Mouse (Mus musculus): ENCODE results near the gene Rimbp2. TPM values are rescaled to one million over a fixed set of nuclear protein-coding genes. Genes with fewer than 3 reads are reported as not detected.
"Not testable (repeated sequence)": the region's sequence is repeated elsewhere in the genome, so short reads cannot be mapped to it uniquely, and the experiment has no call there.

The Rimbp2 gene
- polyA plus RNA-seq, 1 experiment = not detected

DNA sequence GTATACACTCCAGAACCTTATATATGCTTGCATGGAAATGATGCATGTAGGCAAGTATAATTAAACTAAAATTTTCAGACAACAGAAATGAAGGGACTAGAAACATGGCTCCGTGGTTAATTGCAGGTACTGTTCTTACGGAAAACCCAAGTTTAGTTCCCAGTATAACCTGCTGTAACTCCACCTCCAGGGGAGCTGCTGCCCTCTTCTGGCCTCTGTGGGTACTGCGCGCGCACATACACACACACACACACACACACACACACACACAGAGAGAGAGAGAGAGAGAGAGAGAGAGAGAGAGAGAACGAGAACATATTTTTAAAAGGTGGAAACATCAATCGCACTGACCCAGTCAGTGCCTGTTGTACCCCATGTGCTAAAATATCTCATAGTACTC lies 25.7 kb upstream of the Rimbp2 start:
- TF ChIP-seq CTCF (IDR thresholded peaks at IDR 0.05; ENCODE audit: insufficient read depth, low read depth, low read length) = no peak
- no peak for TF ChIP-seq POLR2A (IDR thresholded peaks at IDR 0.05; ENCODE audit: insufficient read depth, low read depth, low read length)
- Histone ChIP-seq H3K4me1 (ENCODE audit: control insufficient read depth, insufficient read depth, low read length) (peaks cover under 1% of the 10 kb centered on the region; the same call in 1 of the 2 replicates), H3K27ac (ENCODE audit: insufficient read depth, low read depth, low read length) (no peak overlapping the region), H3K4me3 (ENCODE audit: insufficient read depth, low read depth, low read length) (no peak overlapping the region)
- WGBS = 98% methylated on average over 7 of the region's 7 CpGs

DNA sequence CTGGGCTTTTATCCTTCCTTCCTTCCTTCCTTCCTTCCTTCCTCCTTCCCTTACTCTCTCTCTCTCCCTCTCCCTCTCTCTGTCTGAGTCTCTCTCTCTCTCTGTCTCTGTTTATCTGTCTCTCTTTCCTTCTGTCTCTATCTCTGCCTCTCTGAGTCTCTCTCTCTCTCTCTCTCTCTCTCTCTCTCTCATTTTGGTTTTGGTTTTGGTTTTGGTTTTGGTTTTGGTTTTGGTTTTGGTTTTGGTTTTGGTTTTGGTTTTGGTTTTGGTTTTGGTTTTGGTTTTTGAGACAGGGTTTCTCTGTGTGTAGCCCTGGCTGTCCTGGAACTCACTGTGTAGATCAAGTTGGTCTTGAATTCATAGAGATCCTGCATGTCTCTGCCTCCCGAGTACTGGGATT lies 24.2 kb upstream of the Rimbp2 start:
- H3K4me3 ChIP-seq (ENCODE audit: insufficient read depth, low read depth, low read length); H3K27ac ChIP-seq (ENCODE audit: insufficient read depth, low read depth, low read length); H3K4me1 ChIP-seq (ENCODE audit: control insufficient read depth, insufficient read depth, low read length): not testable (repeated sequence)
- WGBS = 77% methylated on average over 1 of the region's 1 CpGs

DNA sequence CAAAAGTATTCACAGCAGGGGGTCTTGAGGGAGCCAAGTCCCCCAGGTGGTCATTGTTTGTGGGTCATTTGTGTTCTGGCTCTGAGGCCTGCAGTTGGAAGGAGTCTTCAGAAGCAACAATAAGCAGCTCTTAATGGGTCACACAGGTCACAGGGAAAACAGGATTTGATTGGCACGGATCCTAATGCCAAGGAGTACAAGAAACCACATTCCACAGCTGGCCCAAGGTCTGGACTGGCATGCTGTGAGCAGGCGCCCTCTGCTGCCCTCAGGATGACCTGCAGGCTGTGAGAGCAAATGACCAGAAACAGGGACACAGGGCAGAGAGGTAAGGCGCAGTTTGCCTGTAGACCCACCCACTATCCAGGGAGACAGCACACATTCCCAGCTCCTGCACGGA lies 23.0 kb upstream of the Rimbp2 start:
- TF ChIP-seq CTCF (IDR thresholded peaks at IDR 0.05; ENCODE audit: insufficient read depth, low read depth, low read length) = peak; percentile 34; the same call in 1 of the 2 replicates
- no peak for TF ChIP-seq POLR2A (IDR thresholded peaks at IDR 0.05; ENCODE audit: insufficient read depth, low read depth, low read length)
- Histone ChIP-seq H3K27ac (ENCODE audit: insufficient read depth, low read depth, low read length) (no peak overlapping the region), H3K4me3 (ENCODE audit: insufficient read depth, low read depth, low read length) (no peak overlapping the region), H3K4me1 (ENCODE audit: control insufficient read depth, insufficient read depth, low read length) (peaks cover under 1% of the 10 kb centered on the region)
- 17% methylated on average over 4 of the region's 4 CpGs for WGBS

DNA sequence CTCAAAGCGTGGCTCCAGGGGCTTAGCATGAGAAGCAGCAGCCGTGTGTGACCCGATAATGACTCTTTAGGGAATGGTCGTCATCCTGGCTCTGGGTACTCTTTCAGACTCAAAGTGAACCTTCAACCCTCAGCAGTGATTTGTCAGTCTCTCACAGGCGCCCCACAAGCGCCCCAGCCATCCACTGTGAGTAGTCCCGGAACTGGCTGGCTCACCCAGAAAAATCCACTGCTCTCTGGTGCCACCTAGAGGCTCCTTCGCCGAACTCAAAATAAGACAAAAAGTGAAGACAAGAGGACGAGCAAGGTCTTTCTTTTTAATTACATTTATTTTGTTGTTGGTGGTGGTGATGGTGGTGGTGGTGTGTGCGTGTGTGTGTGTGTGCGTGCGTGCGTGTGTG lies 18.0 kb upstream of the Rimbp2 start:
- H3K4me3 ChIP-seq (ENCODE audit: insufficient read depth, low read depth, low read length) = no peak overlapping the region
- peaks cover 8% of the 10 kb centered on the region for H3K4me1 ChIP-seq (ENCODE audit: control insufficient read depth, insufficient read depth, low read length)
- TF ChIP-seq CTCF (IDR thresholded peaks at IDR 0.05; ENCODE audit: insufficient read depth, low read depth, low read length) = peak; percentile 59
- TF ChIP-seq POLR2A (IDR thresholded peaks at IDR 0.05; ENCODE audit: insufficient read depth, low read depth, low read length) = no peak
- 13% methylated on average over 14 of the region's 14 CpGs for WGBS
- H3K27ac ChIP-seq (ENCODE audit: insufficient read depth, low read depth, low read length) = no peak overlapping the region

DNA sequence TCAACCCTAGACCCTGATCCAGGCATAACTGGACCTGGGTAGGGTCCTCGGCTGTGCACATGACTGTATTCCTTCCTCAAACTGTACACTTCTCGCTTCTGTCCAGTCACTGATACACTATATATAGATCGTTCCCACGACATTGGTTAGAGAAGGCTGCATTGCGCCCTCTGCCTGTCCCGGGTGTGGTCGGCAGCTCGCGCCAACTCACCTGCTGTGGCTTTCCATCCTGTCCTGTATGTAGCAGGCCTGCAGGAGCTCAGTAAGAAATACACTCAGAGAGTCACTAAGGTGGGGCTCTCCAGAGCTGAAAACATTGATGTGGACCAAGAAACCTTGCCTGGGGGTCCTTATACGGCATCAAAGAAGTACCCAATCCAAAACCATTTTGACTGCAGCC lies 17.6 kb upstream of the Rimbp2 start:
- Histone ChIP-seq H3K27ac (ENCODE audit: insufficient read depth, low read depth, low read length) (no peak overlapping the region), H3K4me3 (ENCODE audit: insufficient read depth, low read depth, low read length) (no peak overlapping the region), H3K4me1 (ENCODE audit: control insufficient read depth, insufficient read depth, low read length) (peaks cover 8% of the 10 kb centered on the region)
- WGBS = 75% methylated on average over 10 of the region's 10 CpGs
- TF ChIP-seq CTCF (IDR thresholded peaks at IDR 0.05; ENCODE audit: insufficient read depth, low read depth, low read length) (no peak), POLR2A (IDR thresholded peaks at IDR 0.05; ENCODE audit: insufficient read depth, low read depth, low read length) (no peak)

DNA sequence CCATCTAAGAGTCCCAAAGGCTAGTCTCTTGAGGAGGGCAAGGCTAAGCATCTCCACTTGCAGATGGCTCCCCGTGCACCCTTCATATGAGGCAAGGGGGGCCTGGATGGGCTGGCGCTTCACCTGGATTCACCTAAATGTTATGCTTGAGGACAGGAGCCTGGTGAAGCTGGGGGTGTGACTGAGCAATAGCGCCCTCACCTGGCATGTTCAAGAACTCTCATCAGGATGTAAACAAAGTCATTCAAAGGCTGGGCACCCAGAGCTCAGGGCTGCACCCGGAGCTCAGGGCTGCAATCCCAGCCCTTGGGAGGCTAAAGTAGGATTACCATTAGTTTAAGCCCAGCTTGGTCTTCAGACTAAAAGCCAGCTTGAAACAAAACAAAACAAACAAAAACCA lies 11.1 kb upstream of the Rimbp2 start:
- no peak overlapping the region for H3K4me3 ChIP-seq (ENCODE audit: insufficient read depth, low read depth, low read length)
- TF ChIP-seq POLR2A (IDR thresholded peaks at IDR 0.05; ENCODE audit: insufficient read depth, low read depth, low read length) (no peak), CTCF (IDR thresholded peaks at IDR 0.05; ENCODE audit: insufficient read depth, low read depth, low read length) (0 out of 2 replicates have a peak, but pooled peaks have one; percentile 10)
- 59% methylated on average over 4 of the region's 4 CpGs for WGBS
- no peak overlapping the region for H3K27ac ChIP-seq (ENCODE audit: insufficient read depth, low read depth, low read length)
- peaks cover 6% of the 10 kb centered on the region for H3K4me1 ChIP-seq (ENCODE audit: control insufficient read depth, insufficient read depth, low read length)

DNA sequence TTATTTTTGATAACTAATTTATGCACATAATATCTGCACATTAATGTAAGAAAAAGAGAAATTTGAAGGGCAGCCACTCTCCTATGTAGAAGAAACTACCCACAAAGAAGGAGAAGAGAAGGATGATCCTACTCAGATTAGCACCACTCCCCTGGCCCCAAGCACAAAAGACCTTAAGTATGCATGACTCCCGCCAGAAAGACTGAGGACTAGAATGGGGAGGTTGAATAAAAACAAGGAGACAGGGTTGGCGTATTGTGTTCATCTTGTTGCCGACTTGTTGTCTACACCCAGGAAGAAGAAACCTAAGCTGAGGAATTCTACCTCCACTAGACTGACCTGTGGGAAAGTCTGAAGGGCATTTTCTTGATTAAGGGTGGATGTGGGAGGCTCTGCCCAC lies 5.6 kb upstream of the Rimbp2 start:
- Histone ChIP-seq H3K27ac (ENCODE audit: insufficient read depth, low read depth, low read length) (no peak overlapping the region), H3K4me1 (ENCODE audit: control insufficient read depth, insufficient read depth, low read length) (peaks cover 4% of the 10 kb centered on the region; the same call in 1 of the 2 replicates), H3K4me3 (ENCODE audit: insufficient read depth, low read depth, low read length) (no peak overlapping the region)
- TF ChIP-seq POLR2A (IDR thresholded peaks at IDR 0.05; ENCODE audit: insufficient read depth, low read depth, low read length) = no peak
- no peak for TF ChIP-seq CTCF (IDR thresholded peaks at IDR 0.05; ENCODE audit: insufficient read depth, low read depth, low read length)
- WGBS = 73% methylated on average over 3 of the region's 3 CpGs

DNA sequence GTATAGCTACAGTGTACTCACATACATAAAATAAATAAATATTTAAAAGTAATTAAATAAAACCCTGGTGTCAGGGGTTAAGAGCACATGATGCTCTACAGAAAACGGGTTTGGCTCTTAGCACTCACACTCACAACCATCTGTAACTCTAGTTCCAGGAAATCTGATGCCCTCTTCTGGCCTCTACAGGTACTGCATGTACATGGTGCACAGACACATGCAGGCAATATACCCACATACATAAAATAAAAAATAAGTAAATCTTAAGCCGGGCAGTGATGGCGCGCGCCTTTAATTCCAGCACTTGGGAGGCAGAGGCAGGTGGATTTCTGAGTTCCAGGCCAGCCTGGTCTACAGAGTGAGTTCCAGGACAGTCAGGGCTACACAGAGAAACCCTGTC lies 1.1 kb upstream of the Rimbp2 start:
- H3K4me1 ChIP-seq (ENCODE audit: control insufficient read depth, insufficient read depth, low read length) = peaks cover 22% of the 10 kb centered on the region
- H3K4me3 ChIP-seq (ENCODE audit: insufficient read depth, low read depth, low read length); H3K27ac ChIP-seq (ENCODE audit: insufficient read depth, low read depth, low read length): not testable (repeated sequence)
- 90% methylated on average over 5 of the region's 5 CpGs for WGBS

DNA sequence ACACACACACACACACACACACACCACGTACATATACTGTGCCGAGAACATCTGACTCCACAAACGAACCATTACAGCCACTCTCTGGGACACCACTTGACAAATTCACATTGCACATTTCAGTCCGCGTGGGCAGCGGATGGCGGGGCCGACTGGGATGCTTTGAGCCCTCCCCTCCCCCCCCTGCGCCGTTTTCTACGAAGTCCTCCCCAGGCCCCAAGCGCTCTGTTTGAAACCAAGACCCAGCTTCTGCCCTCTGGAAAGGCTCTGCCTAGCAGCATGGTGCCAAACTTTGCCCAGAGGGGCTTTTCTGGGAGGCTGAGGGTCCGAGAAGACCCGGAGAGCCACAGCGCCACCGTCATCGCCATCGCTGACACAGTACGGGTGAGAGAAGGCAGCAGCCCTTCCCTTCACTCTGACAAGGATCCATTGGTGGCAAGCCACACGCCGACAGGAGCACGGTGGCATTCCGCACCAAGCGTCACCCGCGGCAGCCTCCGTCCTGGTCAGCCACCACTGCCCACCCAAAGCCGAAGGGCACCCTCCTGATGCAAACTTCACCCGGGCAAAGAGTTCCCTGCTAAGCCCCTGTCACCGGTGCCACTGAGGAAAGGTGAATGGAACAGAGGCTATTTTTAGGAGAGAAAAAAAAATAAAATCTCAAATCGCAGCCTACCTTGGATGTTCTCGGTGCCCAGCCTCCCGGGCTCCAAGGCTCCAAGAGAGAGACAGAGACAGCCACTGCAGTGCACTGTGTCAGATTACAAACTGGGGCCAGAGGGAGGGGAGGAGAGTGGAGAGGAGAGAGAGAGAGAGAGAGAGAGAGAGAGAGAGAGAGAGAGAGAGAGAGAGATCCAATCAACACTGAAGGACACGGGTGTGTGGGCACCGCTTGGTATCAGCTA lies 743 bp downstream of the Rimbp2 start:
- TF ChIP-seq CTCF (IDR thresholded peaks at IDR 0.05; ENCODE audit: insufficient read depth, low read depth, low read length) = no peak
- TF ChIP-seq POLR2A (IDR thresholded peaks at IDR 0.05; ENCODE audit: insufficient read depth, low read depth, low read length) = no peak
- peaks cover 23% of the 10 kb centered on the region for H3K4me1 ChIP-seq (ENCODE audit: control insufficient read depth, insufficient read depth, low read length)
- H3K27ac ChIP-seq (ENCODE audit: insufficient read depth, low read depth, low read length) = peak overlapping the region; percentile 72
- WGBS = under 1% methylated on average over 35 of the region's 35 CpGs
- peak overlapping the region; percentile 85 for H3K4me3 ChIP-seq (ENCODE audit: insufficient read depth, low read depth, low read length)
